Mouse (Mus musculus) intestine, embryonic 16.5 days (tissue): ENCODE data around the gene Gal3st1. TPM values are rescaled to one million over a fixed set of nuclear protein-coding genes. Genes with fewer than 3 reads are reported as not detected.

ENCODE experiments used
- ATAC-seq: fragments of 200-750 bp; cut with Nextera tagmentation; 2 replicates; pipeline ENCODE4 v1.8.0; 2017; ENCODE audit warnings: moderate TSS enrichment, moderate library complexity
- H3K27ac ChIP-seq: fragments of 300-500 bp; sonication (generic); 2 replicates; pipeline ENCODE4 v1.5.1; 2014; ENCODE audit warnings: mild to moderate bottlenecking, low read length
- H3K27me3 ChIP-seq: fragments of 300-500 bp; sonication (generic); replicated peaks from 2 replicates; pipeline ENCODE4 v1.6.1; 2014; ENCODE audit warnings: low read length, control low read depth, mixed read lengths; ENCODE audit not compliant: control insufficient read depth, insufficient read depth
- H3K36me3 ChIP-seq: fragments of 300-500 bp; sonication (generic); 2 replicates; pipeline ENCODE4 v1.6.1; 2014; ENCODE audit warnings: low read length, control low read depth; ENCODE audit not compliant: control insufficient read depth, insufficient read depth
- H3K4me1 ChIP-seq: fragments of 300-500 bp; sonication (generic); 2 replicates; pipeline ENCODE4 v1.6.1; 2014; ENCODE audit warnings: low read length, control low read depth, mixed read lengths; ENCODE audit not compliant: control insufficient read depth, insufficient read depth
- H3K4me2 ChIP-seq: fragments of 300-500 bp; sonication (generic); 2 replicates; pipeline ENCODE4 v1.6.1; 2014; ENCODE audit warnings: low read depth, low read length, control low read depth
- H3K4me3 ChIP-seq: fragments of 300-500 bp; sonication (generic); 2 replicates; pipeline ENCODE4 v1.5.1; 2014; ENCODE audit warnings: mild to moderate bottlenecking, low read length
- H3K9ac ChIP-seq: fragments of 300-500 bp; sonication (generic); 2 replicates; pipeline ENCODE4 v1.6.1; 2014; ENCODE audit warnings: low read depth, low read length
- H3K9me3 ChIP-seq: fragments of 300-500 bp; sonication (generic); 2 replicates; pipeline ENCODE4 v1.6.1; 2016; ENCODE audit warnings: low read length, control low read depth; ENCODE audit not compliant: control insufficient read depth
- WGBS: fragments of 180-500 bp; shearing (Covaris S2); extraction: QIAGEN DNeasy Blood & Tissue Kit; methylation state at CpG from one replicate; pipeline ENCODE4 v1.1.7; 2014; 5-methylcytosine and 5-hydroxymethylcytosine counted together
- polyA plus RNA-seq: library from polyadenylated mRNA; unstranded; fragments of >200 nt; fragmentation: Nextera tagmentation; extraction: Ambion mirVana; gene quantifications from 2 replicates; pipeline ENCODE4 v1.2.1, GENCODE M21; 2015

Gene Gal3st1
- polyA plus RNA-seq, 1 experiment from 2014 or later = 20.1 TPM

DNA sequence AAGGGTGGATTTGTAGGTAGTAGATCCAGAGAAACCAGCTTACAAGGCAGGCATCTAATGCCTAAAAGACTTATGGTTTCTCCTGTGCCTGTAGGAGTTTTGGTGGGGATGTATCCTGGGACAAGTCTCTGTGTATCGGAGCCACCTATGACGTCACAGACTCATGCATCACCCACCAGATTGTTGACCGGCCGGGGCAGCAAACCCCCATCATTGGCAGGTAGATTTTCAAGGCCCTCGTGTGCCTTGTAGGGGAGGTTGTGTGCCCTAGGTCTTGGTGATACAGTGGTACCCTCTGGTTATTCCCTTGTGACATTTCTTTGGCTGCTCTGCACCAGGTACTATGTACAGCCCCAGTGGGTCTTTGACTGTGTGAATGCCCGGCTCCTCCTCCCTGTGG lies 6.8 kb upstream of the Gal3st1 start, which contains the start of gene 4930556J24Rik:
Gene 4930556J24Rik, minus strand, starts transcription at position 101 of the 400 bp plus-strand sequence.
- no peak for ATAC-seq
- Histone ChIP-seq H3K9me3 (no peaks in the 10 kb centered on the region), H3K27ac (no peak within 1 kb of the TSS), H3K4me3 (no peak within 1 kb of the TSS), H3K9ac (no peak within 1 kb of the TSS), H3K27me3 (no peaks in the 10 kb centered on the region), H3K4me1 (peaks cover 2% of the 10 kb centered on the region; the same call in 1 of the 2 replicates), H3K36me3 (peaks cover 21% of the 10 kb centered on the region), H3K4me2 (no peak within 1 kb of the TSS)
- 92% methylated on average over 6 of the region's 6 CpGs for WGBS

DNA sequence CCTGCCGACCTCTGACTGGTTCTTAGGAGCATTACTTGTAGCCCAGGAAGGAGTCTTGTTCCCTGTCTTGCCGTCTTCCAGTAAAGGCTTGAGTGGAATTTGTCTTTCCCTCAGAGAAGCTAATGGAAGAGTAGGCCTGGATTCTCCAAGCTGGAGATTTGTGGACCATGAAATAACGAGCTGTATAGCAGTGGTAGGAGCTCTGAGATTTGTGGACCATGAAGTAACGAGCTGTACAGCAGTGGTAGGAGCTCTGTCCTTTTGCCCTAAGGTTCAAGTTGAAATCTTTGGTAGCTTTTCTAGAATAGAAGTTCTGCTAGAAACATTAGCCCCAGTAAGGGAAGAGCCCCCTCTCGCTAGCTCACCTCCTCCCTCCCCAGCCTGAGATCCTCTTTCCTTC lies 5.0 kb upstream of the Gal3st1 start:
- Histone ChIP-seq H3K4me1 (peaks cover 8% of the 10 kb centered on the region; the same call in 1 of the 2 replicates), H3K27me3 (no peaks in the 10 kb centered on the region), H3K9ac (no peak overlapping the region), H3K27ac (no peak overlapping the region), H3K4me2 (no peak overlapping the region), H3K36me3 (peaks cover 21% of the 10 kb centered on the region), H3K9me3 (no peaks in the 10 kb centered on the region), H3K4me3 (no peak overlapping the region)
- WGBS = 92% methylated on average over 5 of the region's 5 CpGs
- ATAC-seq = no peak

DNA sequence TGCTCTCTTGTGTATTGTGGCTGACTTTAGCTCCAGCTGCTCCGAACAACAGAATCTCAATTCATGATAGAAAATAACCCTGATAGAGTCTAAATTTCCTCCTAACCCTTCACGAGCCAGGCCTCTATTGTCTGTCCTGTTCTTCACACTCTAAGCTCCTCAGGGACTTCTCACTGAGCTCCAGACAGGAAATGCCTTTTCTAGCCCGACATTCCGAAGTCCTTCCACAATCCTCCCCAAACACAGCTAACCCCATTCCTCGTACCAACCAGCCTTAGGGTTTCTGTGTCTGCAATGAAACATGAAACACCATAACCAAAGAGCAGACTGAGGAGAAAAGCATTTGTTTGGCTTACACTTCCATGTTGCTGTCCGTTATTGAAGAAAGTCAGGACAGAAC lies 1.9 kb upstream of the Gal3st1 start:
- Histone ChIP-seq H3K4me2 (peak overlapping the region; percentile 50; the same call in 1 of the 2 replicates), H3K27ac (peak overlapping the region; percentile 51)

DNA sequence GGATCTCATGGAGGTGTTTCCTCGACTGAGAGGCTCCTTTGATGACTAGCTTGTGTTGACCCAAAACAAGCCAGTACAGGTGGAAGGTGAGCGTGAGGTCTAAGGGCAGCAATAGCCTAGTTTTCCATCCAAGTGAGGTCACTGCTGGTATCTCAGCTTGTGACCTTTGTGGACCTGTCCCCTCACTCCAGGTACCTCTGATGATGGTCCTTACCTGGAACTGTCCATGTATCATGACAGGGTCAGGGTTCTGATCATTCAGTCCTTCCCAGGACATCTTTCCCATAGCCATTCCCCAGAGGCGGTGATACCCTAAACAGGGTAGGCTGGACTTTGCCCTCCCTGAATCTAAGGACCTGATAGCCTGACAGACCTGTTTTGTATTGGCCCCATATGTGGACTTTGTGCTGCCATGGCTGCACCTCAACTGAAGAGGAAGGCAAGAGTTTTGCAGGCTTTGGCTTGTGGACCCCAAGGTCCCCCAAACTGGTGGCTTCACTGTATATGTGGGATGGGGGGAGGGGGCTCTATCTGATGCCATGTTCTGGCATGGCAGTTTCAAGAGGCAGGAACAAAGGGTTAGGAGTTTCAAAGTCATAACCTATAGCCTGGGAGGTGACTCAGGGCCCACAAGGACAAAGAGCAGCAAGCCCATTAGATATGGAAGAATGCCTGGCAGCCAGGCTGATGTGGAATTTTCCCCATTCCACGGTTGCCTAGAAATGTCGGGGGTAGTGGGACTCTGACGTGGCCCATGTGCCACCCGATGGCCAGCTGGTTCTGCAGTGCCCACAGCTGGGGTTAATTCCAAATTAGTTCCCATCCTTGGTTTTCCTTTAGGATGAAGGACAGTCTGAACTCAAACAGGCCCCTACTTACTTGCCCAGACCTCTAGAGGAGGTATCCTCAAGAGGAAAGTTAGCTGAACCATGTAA lies 894 bp upstream of the Gal3st1 start:
- peak overlapping the region; percentile 56 for H3K4me3 ChIP-seq
- 49% methylated on average over 7 of the region's 7 CpGs for WGBS
- peak overlapping the region; percentile 50 for H3K4me2 ChIP-seq
- peak; percentile 79 for ATAC-seq
- H3K4me1 ChIP-seq = peaks cover 11% of the 10 kb centered on the region
- no peaks in the 10 kb centered on the region for H3K9me3 ChIP-seq
- peak overlapping the region; percentile 76 for H3K27ac ChIP-seq
- H3K9ac ChIP-seq = peak overlapping the region; percentile 69
- H3K27me3 ChIP-seq = peaks cover 2% of the 10 kb centered on the region; the same call in 1 of the 2 replicates
- H3K36me3 ChIP-seq = peaks cover 9% of the 10 kb centered on the region

More for the DNA sequence above, 1.9 kb upstream of the Gal3st1 start:
- no peak for ATAC-seq
- H3K27me3 ChIP-seq = peaks cover 2% of the 10 kb centered on the region; the same call in 1 of the 2 replicates
- H3K9ac ChIP-seq = no peak overlapping the region
- H3K36me3 ChIP-seq = peaks cover 14% of the 10 kb centered on the region
- 62% methylated on average over 6 of the region's 6 CpGs for WGBS
- H3K4me1 ChIP-seq = peaks cover 11% of the 10 kb centered on the region
- no peak overlapping the region for H3K4me3 ChIP-seq
- no peaks in the 10 kb centered on the region for H3K9me3 ChIP-seq

DNA sequence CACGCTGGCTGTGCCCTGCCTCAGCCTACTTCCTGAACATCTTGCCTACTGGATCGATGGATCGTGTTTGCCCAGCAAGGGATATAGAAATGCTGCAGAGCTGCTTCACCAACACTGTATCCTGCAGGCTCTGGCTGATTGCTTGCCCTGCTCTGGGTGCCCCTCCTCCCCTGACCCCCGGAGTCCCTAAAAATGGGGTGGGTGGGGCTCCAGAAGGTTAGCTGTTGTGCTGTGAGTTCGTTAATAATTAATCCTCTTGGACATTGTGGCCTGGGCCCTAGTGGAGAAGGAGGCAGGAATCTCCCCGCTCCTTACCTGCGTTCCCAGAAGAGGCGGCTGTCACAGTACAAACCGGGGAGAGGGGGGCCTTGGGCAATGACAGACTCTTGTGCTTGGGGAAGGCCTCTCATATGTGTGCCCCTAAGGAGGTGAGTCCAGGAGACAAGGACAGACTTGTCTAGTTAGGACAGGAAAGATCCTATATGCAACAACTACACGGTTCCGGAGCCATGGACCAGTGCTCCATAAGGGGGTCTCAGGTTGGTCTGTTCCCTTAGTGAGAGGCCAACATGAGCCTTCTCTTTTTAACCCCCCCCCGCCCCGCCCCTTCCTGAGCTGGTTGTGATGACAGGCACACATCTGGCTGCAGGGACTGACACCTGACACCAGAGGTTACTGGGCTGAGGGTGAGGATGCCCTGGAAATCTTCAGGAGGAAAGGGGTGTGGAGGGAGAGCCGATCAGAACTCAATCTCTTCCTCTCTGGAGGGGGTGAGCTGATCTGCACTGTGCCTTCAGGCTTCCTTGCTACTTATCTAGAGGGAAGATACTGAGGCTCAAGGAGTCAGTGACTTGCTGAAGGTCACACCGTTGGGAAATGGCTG lies 668 bp downstream of the Gal3st1 start:
- H3K36me3 ChIP-seq = peaks cover 4% of the 10 kb centered on the region; the same call in 1 of the 2 replicates
- peak overlapping the region; percentile 69 for H3K9ac ChIP-seq
- H3K9me3 ChIP-seq = no peaks in the 10 kb centered on the region
- peaks cover 16% of the 10 kb centered on the region for H3K4me1 ChIP-seq
- H3K4me3 ChIP-seq = peak overlapping the region; percentile 56
- peak; percentile 74 for ATAC-seq
- H3K4me2 ChIP-seq = peak overlapping the region; percentile 50
- WGBS = 8% methylated on average over 15 of the region's 15 CpGs
- H3K27me3 ChIP-seq = peaks cover 2% of the 10 kb centered on the region; the same call in 1 of the 2 replicates
- peak overlapping the region; percentile 76 for H3K27ac ChIP-seq

DNA sequence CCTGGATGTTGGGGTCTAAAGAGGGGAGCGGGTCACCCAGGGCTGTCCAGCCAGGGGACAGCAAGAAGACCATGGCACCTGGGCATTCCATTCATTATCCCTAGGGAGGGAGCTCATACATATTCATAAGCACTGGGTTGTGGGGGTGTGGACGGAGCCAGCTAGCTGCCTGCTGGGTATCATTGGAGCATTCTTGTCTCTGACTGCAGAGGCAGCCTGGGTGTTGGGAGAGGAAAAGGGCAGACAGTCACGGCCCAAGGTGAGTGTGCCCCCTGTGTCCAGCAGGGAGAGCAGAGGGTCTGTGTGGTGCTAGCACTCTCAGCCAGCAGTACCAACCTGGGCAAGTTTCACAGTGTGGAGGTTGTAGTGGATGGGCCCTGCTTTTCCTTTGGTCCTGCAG lies 6.3 kb downstream of the Gal3st1 start:
- no peak overlapping the region for H3K4me2 ChIP-seq
- peaks cover 8% of the 10 kb centered on the region; the same call in 1 of the 2 replicates for H3K4me1 ChIP-seq
- no peak for ATAC-seq
- H3K36me3 ChIP-seq = no peaks in the 10 kb centered on the region
- 59% methylated on average over 3 of the region's 3 CpGs for WGBS
- no peak overlapping the region for H3K9ac ChIP-seq
- no peaks in the 10 kb centered on the region for H3K9me3 ChIP-seq
- H3K4me3 ChIP-seq = no peak overlapping the region
- H3K27me3 ChIP-seq = no peaks in the 10 kb centered on the region
- no peak overlapping the region for H3K27ac ChIP-seq

DNA sequence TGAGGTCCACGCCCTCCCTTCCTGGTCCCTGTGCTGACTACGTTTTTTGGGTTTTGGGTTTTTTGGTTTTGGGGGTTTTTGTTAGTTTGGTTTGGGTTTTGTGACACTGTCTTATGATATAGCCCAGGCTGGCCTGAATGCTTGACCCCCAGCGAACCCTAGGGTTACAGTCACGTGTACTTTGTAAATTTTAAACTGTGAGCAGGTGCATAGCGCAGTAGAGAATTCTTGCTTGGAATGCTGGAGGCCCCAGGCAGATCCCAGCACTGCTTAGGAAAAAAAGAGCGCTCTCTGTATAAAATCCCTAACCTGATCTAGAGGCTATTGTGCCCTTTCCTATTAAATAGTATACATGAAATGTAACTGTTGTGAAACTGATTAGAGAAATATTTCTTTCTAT lies 9.7 kb downstream of the Gal3st1 start:
- no peak overlapping the region for H3K4me3 ChIP-seq
- H3K36me3 ChIP-seq = peaks cover 3% of the 10 kb centered on the region; the same call in 1 of the 2 replicates
- H3K4me1 ChIP-seq = peaks cover 5% of the 10 kb centered on the region; the same call in 1 of the 2 replicates
- H3K9me3 ChIP-seq = no peaks in the 10 kb centered on the region
- H3K27ac ChIP-seq = no peak overlapping the region
- WGBS = 65% methylated on average over 6 of the region's 6 CpGs
- ATAC-seq = no peak
- peaks cover 3% of the 10 kb centered on the region for H3K27me3 ChIP-seq
- no peak overlapping the region for H3K9ac ChIP-seq
- H3K4me2 ChIP-seq = no peak overlapping the region

DNA sequence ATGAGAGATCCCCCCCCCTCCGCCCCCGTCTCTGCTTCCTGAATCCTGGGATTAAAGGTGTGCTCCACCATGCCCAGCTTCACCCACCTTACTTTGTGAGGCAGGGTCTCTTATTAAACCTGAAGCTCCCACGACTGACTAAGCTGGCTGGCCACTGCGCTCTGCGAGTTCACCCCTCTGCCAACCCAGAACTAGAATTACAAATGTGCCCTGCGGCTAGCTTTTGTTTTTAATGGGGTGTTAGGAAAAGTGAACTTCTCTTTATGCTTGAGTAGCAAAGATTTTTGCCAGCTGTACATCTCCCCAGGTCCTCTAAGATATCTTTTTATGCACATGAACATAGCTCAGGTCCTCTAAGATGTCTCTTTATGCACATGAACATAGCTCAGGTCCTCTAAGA lies 10.5 kb downstream of the Gal3st1 start:
- Histone ChIP-seq H3K4me2 (no peak overlapping the region), H3K27me3 (peaks cover 11% of the 10 kb centered on the region), H3K9me3 (no peaks in the 10 kb centered on the region), H3K27ac (no peak overlapping the region), H3K4me1 (no peaks in the 10 kb centered on the region; the same call in 1 of the 2 replicates), H3K36me3 (peaks cover 7% of the 10 kb centered on the region; the same call in 1 of the 2 replicates), H3K9ac (no peak overlapping the region), H3K4me3 (no peak overlapping the region)
- ATAC-seq = no peak
- WGBS = 88% methylated on average over 6 of the region's 6 CpGs

DNA sequence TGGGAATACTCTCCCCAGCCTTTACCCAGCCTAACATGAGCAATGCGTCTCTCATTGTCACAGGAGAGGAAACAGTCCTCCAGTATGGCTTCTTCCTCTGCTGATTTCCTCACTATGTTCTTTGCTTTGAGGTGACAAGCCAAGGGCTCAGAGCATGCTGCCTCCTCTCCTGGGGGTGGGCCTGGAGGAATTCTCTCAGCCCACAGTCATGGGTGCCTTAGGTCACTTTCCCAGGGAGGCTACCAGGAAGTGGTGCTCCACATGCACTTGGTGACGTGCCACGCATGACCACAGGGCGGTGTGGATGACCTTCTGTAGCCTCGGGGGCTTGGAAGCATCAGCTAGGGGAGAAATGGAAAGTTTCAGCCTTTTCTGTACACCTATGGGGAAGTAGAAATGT lies 12.1 kb downstream of the Gal3st1 start:
- no peak for ATAC-seq
- WGBS = 79% methylated on average over 5 of the region's 5 CpGs
- Histone ChIP-seq H3K27me3 (peaks cover 12% of the 10 kb centered on the region), H3K27ac (no peak overlapping the region), H3K9ac (no peak overlapping the region), H3K9me3 (no peaks in the 10 kb centered on the region), H3K36me3 (peaks cover 7% of the 10 kb centered on the region; the same call in 1 of the 2 replicates), H3K4me1 (no peaks in the 10 kb centered on the region), H3K4me3 (no peak overlapping the region), H3K4me2 (no peak overlapping the region)
